Mouse (Mus musculus): ENCODE measurements around the gene Wdr95.

The Wdr95 gene

DNA sequence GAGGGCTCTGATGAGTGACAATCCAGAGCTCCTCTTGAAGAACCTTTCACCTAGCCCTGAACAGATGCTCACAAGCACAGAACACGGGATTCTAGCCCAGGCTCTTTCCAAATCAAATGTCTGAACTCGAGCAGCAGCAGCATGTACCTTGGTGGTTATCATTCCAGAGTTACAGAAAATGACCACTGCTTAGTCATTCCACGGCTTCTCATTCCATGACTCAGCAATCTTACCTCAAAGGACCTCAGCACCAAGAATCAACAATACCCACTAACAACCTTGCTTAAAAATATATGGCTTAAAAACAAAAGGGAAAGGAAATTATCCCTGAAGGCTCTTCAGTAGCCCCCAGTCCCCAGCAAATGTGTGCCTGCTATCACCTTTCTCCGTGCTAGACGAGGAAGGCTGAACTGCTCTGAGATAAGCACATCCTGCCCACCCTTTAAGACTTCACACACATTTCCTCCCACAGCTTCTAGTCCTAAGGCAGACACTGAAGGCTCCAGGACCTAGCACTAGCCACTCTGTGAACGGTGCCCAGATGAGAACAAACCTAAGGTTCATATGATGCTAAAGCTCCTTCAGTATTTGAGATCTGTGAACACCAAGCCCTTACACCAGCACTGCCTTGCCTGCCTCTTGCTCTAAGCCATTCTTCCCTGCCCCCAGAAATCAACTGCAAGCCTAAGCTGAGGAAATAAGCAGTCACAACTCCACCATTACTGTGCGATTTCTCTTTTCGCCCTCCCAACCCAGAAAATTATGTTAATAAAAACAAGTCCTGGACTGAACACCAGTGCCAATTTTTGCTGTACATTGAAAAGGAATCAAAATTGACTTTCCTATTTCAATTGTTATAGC is 95.6 kb downstream of the Wdr95 start:
- no peak for DNase-seq (ENCODE audit: low read depth, low spot score)

GRCm38 (mm10) chr5:149625547-149625946 is 97.1 kb downstream of the Wdr95 start:
- no peak for DNase-seq (ENCODE audit: low read depth, low spot score)

GRCm38 (mm10) chr5:149634409-149635035 is 106.0 kb downstream of the Wdr95 start:
- no peak for DNase-seq (ENCODE audit: low read depth, low spot score)

DNA sequence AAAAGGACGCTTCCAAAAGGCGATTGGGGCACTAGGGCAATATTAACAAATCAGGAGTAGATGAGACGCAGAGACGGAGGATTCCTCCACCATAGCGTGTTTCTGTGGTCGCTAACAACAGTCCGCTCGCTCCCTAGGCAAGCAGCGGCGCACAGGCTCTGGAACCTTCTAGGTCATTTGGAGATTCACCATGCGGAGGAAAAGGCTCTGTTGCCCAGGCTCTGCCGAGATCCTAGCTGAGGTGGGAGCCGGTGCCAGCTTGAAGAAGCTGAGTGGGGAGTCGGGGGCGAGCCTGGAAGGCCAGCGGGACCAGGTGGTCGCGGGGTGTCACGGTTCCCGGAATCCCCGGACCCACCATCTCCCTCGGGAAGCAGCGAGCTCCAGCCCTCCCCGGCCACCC is 107.1 kb downstream of the Wdr95 start:
- no peak for DNase-seq (ENCODE audit: low read depth, low spot score)

DNA sequence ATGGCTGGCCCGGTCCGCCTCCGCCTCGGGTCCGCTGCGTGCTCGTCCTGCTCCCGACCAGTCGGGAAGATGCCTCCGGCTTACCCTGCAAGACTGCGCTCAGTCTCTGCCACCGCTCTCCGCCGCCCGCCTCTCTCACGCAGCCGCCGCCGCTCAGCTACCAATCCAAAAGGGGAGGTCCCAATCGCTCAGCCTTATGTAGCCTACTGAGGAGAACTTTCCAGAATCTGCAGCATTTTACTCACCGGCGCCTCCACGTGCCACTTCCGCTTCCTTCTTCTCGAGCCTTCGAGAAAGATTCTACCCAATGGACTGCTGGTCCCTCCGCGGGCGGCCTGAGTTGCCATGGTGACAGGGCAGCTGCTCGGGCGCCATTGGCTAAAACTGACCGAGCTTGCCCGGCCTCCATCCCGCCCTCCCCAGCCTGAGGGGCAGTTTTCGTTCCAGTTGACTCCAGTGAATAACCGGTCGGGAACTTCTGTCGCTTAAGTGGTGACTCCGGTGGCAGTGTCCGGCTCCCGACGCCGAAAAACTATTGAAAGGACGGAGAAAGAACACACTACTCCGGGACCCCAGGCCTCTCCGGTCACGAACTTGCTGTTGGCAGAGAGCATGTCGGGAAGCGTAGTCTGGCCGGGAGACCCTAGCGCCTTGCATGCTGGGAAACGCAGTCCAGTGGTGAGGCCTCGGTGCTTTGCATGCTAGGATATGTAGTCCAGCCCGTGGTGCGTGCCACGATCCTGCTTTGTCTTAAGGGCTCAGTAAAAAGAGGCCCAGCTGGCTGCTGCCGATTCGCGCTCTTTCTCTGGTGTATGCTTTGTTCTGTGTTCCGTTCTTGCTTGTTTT is 107.8 kb downstream of the Wdr95 start, which contains the start of gene Hsph1:
Hsph1 (minus strand) TSS at position 302 of the 846 bp plus-strand sequence.
- peak; percentile 99 for DNase-seq (ENCODE audit: low read depth, low spot score)

- no peak for DNase-seq (ENCODE audit: low read depth, low spot score)
These were observed 108.8 kb downstream of the Wdr95 start for GRCm38 (mm10) chr5:149637306-149637705.

- DNase-seq (ENCODE audit: low read depth, low spot score), result peak; percentile 94
These were observed 112.9 kb downstream of the Wdr95 start for GRCm38 (mm10) chr5:149641277-149641892.

DNA sequence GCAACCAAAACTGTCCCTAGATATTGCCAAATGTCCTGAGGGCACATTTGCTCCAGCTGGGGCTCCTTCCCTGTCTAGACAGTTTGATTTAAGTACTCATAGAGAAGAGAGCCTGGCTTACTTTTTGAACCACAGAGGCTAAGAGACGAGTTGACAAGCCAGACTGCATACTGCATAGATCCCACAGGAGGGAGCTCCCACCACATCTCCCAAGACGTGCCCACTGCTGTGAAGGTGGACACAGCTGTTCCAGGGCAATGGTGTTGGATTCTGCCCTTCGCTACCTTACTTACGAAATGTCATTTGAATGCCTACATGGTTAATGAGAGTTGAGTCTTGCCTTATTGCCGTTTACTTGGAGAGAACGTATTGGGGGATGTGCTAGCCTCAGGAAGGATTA is 113.9 kb downstream of the Wdr95 start:
- DNase-seq (ENCODE audit: low read depth, low spot score), result peak; percentile 41

GRCm38 (mm10) chr5:149642783-149643509 is 114.5 kb downstream of the Wdr95 start:
- no peak for DNase-seq (ENCODE audit: low read depth, low spot score)

DNA sequence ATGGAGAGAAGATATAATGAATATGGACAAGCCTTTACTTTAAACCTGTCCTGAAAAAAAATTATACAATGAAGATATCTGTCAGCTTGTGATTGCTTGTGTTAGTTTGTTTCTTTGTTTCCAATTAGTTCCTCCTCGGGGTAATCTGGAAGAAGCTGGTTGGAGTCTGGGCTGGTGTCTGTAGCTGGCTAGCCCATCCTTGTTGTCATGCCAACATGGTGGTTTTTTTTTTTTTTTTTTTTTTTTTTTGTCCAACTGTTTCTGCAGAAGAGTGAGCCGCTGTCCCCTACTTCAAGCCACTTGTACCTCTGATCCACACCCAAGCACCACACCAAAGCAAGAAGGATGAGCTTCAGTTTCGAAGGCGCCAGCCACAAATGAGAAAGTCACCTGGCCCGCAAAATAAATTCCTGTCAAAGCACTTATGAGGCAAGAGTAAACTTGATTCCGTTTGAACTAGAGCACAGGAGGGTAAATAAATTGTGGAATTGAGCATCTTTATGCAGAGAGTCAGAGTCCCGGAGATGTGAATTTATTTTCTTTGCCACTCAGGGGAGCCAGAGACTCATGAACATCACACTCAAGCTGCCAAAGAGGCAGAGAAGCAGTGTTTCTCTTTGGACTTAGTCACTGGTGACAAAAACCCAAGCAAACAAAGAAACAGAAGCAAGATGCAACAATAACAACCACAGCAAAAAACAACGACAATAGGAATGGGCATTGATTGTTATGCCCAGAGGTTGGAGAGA is 119.1 kb downstream of the Wdr95 start:
- no peak for DNase-seq (ENCODE audit: low read depth, low spot score)

DNA sequence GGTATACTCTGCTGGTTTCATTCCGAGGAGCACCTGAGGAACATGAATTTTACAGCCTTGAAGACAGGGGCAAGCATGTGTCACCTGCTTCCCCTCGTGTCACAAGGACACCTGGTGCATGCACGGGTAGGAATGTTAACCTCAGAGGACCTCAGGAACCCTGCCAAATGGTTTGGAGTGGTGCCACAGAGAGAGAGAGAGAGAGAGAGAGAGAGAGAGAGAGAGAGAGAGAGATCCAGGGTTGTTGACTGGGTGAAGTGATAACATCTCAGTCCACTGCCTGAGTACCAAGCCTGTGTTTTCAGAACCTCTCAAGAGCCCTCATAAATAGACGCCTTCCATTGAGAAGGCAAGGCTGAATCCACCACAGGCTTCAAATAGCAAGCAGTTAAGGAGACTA is 119.7 kb downstream of the Wdr95 start:
- DNase-seq (ENCODE audit: low read depth, low spot score), result no peak

- peak; percentile 48 for DNase-seq (ENCODE audit: low read depth, low spot score)
These were observed 120.5 kb downstream of the Wdr95 start for GRCm38 (mm10) chr5:149648895-149649406.

DNA sequence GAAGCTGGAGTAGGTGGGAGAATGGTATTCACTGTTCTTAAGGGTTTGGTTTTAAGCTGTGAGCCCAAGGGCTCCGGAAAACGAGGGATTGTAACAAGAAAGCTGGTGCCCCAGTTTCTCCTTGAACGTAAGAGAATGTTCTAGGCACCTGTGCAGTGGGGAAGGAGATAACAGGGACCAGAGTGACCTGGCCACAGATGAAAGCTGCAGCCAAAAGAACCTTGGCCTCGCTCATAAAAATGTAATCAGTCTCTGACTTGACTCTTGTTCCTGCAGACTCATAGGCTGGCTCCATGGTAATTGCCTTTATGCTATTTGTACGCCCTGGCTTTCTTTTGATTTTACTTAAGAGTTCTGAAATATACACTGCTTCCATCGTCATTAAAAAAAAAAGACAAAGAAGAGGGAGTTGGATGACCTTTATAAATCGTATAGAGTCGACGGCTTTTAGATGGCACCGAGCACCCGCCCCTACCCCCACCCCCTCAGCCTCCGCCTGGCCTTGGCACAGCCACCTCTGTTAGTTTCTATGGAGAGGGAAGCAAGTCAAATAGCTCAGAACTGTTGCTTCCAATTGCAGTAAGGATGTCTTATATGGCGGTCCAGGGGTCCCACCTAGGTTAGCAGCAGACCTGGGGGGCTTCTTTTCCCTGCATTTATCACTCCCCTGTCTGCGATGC is 121.2 kb downstream of the Wdr95 start:
- DNase-seq (ENCODE audit: low read depth, low spot score), result no peak

GRCm38 (mm10) chr5:149650179-149650553 is 121.7 kb downstream of the Wdr95 start:
- DNase-seq (ENCODE audit: low read depth, low spot score), result no peak

GRCm38 (mm10) chr5:149655636-149656035 is 127.2 kb downstream of the Wdr95 start:
- DNase-seq (ENCODE audit: low read depth, low spot score), result no peak

DNA sequence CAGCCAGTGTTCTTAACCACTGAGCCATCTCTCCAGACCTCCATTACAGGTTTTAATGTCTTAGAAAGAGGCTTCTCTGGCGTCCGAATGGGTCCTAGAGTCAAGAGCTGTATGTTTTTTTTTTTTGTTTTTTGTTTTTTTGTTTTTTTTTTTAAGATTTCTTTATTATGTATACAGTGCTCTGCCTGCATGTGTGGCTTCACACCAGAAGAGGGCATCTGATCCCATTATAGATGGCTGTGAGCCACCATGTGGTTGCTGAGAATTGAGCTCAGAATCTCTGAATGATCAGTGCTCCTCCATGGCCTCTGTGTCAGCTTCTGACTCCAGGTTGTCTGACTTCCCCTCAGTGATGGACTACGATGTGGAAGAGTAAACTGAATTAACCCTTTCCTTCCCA is 129.5 kb downstream of the Wdr95 start:
- DNase-seq (ENCODE audit: low read depth, low spot score), result no peak

- DNase-seq (ENCODE audit: low read depth, low spot score), result peak; percentile 33
These were observed 130.4 kb downstream of the Wdr95 start for GRCm38 (mm10) chr5:149658741-149659413.

- DNase-seq (ENCODE audit: low read depth, low spot score), result no peak
These were observed 130.9 kb downstream of the Wdr95 start for GRCm38 (mm10) chr5:149659414-149659780.

- DNase-seq (ENCODE audit: low read depth, low spot score), result no peak
These were observed 132.9 kb downstream of the Wdr95 start for GRCm38 (mm10) chr5:149661428-149661827.
